Mouse (Mus musculus) embryonic fibroblast, embryonic 13.5 days (primary cell): ENCODE data around the gene Slc25a15. TPM values are rescaled to one million over a fixed set of nuclear protein-coding genes. Genes with fewer than 3 reads are reported as not detected.
A peak's percentile ranks its signal among the peaks of the same experiment; 100 is the strongest.

Experiments used
- H3K27ac ChIP-seq: 2 replicates; pipeline ENCODE4 v1.5.1; 2012; ENCODE audit warnings: low read length, control low read depth, inconsistent platforms; ENCODE audit not compliant: insufficient read depth
- H3K4me1 ChIP-seq: 2 replicates; pipeline ENCODE4 v1.6.1; 2011; ENCODE audit warnings: low read length; ENCODE audit not compliant: control insufficient read depth, insufficient read depth
- H3K4me3 ChIP-seq: 2 replicates; pipeline ENCODE4 v1.5.1; 2011; ENCODE audit warnings: mild to moderate bottlenecking, control low read depth, low read length; ENCODE audit not compliant: insufficient read depth
- CTCF ChIP-seq: IDR thresholded peaks from 2 replicates; pipeline ENCODE4 v1.5.1; 2011; ENCODE audit warnings: mild to moderate bottlenecking, control low read depth, low read length, moderate library complexity, borderline replicate concordance; ENCODE audit not compliant: insufficient read depth
- POLR2A ChIP-seq: IDR thresholded peaks from 2 replicates; pipeline ENCODE4 v1.6.1; 2011; ENCODE audit warnings: low read depth, mild to moderate bottlenecking, control low read depth, low read length, moderate library complexity
- polyA plus RNA-seq: library from polyadenylated mRNA; stranded (reverse); fragments of >200 nt; gene quantifications from 2 replicates; pipeline ENCODE4 v1.2.4, GENCODE M21; 2011; ENCODE audit warnings: low read depth; ENCODE audit not compliant: missing spikeins, insufficient read length

Slc25a15 gene
- 7.5 and 10.2 TPM in 2 replicates for polyA plus RNA-seq

- Histone ChIP-seq H3K4me3 (peak within 1 kb of the TSS; percentile 81), H3K4me1 (peaks cover 2% of the 10 kb centered on the region; the same call in 1 of the 2 replicates), H3K27ac (peak within 1 kb of the TSS; percentile 66)
- TF ChIP-seq POLR2A (peak; percentile 99), CTCF (no peak)
Measured at GRCm38 (mm10) chr8:22398142-22398951, at the start of gene Slc25a15. TSS of gene Slc25a15 (minus strand) at chr8:22398597.

GRCm38 (mm10) chr8:22411971-22412370 is 13.6 kb upstream of the Slc25a15 start:
- H3K27ac ChIP-seq = no peak overlapping the region
- no peak for TF ChIP-seq POLR2A
- TF ChIP-seq CTCF = no peak
- peak overlapping the region; percentile 70 for H3K4me3 ChIP-seq
- no peaks in the 10 kb centered on the region for H3K4me1 ChIP-seq

- peak within 1 kb of the TSS; percentile 75 for H3K4me3 ChIP-seq
- TF ChIP-seq POLR2A (peak; percentile 82), CTCF (no peak)
- no peaks in the 10 kb centered on the region for H3K4me1 ChIP-seq
- H3K27ac ChIP-seq = no peak within 1 kb of the TSS
Measured at GRCm38 (mm10) chr8:22411282-22411702, 12.9 kb upstream of the Slc25a15 start, which contains the start of gene Mrps31. TSS of gene Mrps31 (plus strand) at chr8:22411361.

GRCm38 (mm10) chr8:22410688-22411281 is 12.4 kb upstream of the Slc25a15 start:
- TF ChIP-seq POLR2A = no peak
- no peak for TF ChIP-seq CTCF
- no peak overlapping the region for H3K27ac ChIP-seq
- H3K4me1 ChIP-seq = peaks cover 2% of the 10 kb centered on the region
- H3K4me3 ChIP-seq = peak overlapping the region; percentile 75

GRCm38 (mm10) chr8:22405733-22406132 is 7.3 kb upstream of the Slc25a15 start:
- H3K4me1 ChIP-seq = peaks cover 2% of the 10 kb centered on the region
- no peak overlapping the region for H3K27ac ChIP-seq
- TF ChIP-seq CTCF (no peak), POLR2A (no peak)
- H3K4me3 ChIP-seq = no peak overlapping the region

- no peak overlapping the region for H3K27ac ChIP-seq
- TF ChIP-seq CTCF (no peak), POLR2A (no peak)
- H3K4me1 ChIP-seq = peaks cover 2% of the 10 kb centered on the region
- no peak overlapping the region for H3K4me3 ChIP-seq
Measured at GRCm38 (mm10) chr8:22403235-22403634, 4.8 kb upstream of the Slc25a15 start.

- Histone ChIP-seq H3K4me3 (no peak overlapping the region), H3K4me1 (peaks cover 2% of the 10 kb centered on the region; the same call in 1 of the 2 replicates), H3K27ac (no peak overlapping the region)
- TF ChIP-seq CTCF = no peak
- no peak for TF ChIP-seq POLR2A
Measured at GRCm38 (mm10) chr8:22400593-22400992, 2.2 kb upstream of the Slc25a15 start.

- H3K27ac ChIP-seq = no peak overlapping the region
- peaks cover 2% of the 10 kb centered on the region; the same call in 1 of the 2 replicates for H3K4me1 ChIP-seq
- H3K4me3 ChIP-seq = peak overlapping the region; percentile 70
- TF ChIP-seq POLR2A (peak; percentile 23; the same call in 1 of the 2 replicates), CTCF (no peak)
Measured at GRCm38 (mm10) chr8:22399285-22399880, 986 bp upstream of the Slc25a15 start.

- Histone ChIP-seq H3K4me1 (peaks cover 2% of the 10 kb centered on the region; the same call in 1 of the 2 replicates), H3K4me3 (peak overlapping the region; percentile 81), H3K27ac (no peak overlapping the region)
- TF ChIP-seq POLR2A = no peak
- TF ChIP-seq CTCF = no peak
Measured at GRCm38 (mm10) chr8:22397811-22398141, 621 bp downstream of the Slc25a15 start.

- Histone ChIP-seq H3K4me1 (peaks cover 2% of the 10 kb centered on the region; the same call in 1 of the 2 replicates), H3K27ac (no peak overlapping the region), H3K4me3 (no peak overlapping the region)
- no peak for TF ChIP-seq POLR2A
- no peak for TF ChIP-seq CTCF
Measured at GRCm38 (mm10) chr8:22395256-22395655, 3.1 kb downstream of the Slc25a15 start.
